Mouse (Mus musculus): Measurements from ENCODE around the gene Oscp1. TPM values are rescaled to one million over a fixed set of nuclear protein-coding genes. Genes with fewer than 3 reads are reported as not detected.

Oscp1 gene
- total RNA-seq (2012; rRNA removed), result 6.7 and 8.3 TPM in 2 replicates
- 3.9 and 5.8 TPM in 2 replicates for total RNA-seq (2014; rRNA removed)
- 5.0 and 6.0 TPM in 2 replicates for polyA plus RNA-seq (2012; ENCODE audit: insufficient read length, low read depth)

DNA sequence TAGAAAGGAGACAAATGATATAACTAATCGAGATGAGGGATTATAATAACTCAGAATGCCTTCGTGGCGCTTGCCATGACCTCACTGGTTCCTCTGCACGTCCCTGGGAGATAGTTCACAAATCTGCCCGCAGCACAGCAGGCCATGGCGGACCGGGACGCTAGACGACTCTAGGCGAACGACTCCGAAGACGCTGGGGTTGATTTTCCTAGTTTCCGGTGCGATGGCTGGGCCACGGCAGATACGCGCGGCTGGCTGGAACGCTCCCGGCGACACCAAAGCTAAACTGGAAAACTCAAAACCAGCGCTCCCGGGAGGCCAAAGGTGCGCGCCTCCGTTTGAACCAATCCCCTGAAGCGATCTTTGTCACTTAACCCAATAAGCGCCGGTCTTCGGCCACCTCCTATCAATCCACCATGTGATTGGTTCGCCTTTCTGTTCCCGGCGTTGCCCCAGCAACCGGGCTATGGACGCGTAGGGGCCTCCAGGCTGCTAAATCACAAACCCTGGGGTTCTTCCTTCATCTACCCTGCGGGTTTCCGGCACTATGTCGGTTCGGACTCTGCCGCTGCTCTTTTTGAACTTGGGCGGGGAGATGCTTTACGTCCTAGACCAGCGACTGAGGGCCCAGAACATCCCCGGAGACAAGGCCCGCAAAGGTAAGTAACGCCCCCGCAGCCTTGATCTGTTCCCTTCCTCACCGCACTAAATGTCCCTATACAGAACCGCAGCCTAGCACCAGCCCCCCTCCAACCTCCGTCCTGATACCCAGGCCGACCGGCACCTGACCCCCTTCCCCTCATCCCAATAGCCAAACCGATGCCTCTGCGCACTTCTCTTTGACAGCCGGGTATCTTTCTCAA, at the start of gene Oscp1:
Gene Oscp1 (plus strand): TSS at position 432 of the 863 bp plus-strand sequence.
- H3K4me2 ChIP-seq (ENCODE audit: insufficient read depth, low read depth, poor library complexity, severe bottlenecking), result peak within 1 kb of the TSS; percentile 90
- H3K4me3 ChIP-seq (replicated peaks in 1 of 3; ENCODE audit: low read depth in 2 of 3, low read length in 2 of 3, poor library complexity in 1 of 3), result peak within 1 kb of the TSS; percentile 77 to 80 (median 77)
- peaks cover 2 to 19% of the 10 kb centered on the region in 2 experiments; a peak in 3 of 4 replicates for H3K4me1 ChIP-seq (ENCODE audit: control insufficient read depth in 1 of 2, insufficient read depth in 2 of 2)
- H3K27ac ChIP-seq (ENCODE audit: insufficient read depth, low read depth), result no peak within 1 kb of the TSS
- peak; percentile 95 for DNase-seq (ENCODE audit: extremely low read depth)
- dilution Hi-C loops (cut with MboI; ENCODE audit: extremely low pct_ligation_motif_present, extremely low pct_unique_long_range_greater_than_20kb, low sequenced_read_pairs) (no loop called here), in situ Hi-C loops (cut with MboI; ENCODE audit: low pct_ligation_motif_present, low pct_unique_long_range_greater_than_20kb, low sequenced_read_pairs) (no loop called here)
- peak; percentile 97 for TF ChIP-seq SIN3A (IDR thresholded peaks at IDR 0.05; ENCODE audit: low read length)
- TF ChIP-seq KAT2A (IDR thresholded peaks at IDR 0.05; ENCODE audit: insufficient replicate concordance, low read length), result peak; percentile 79; the same call in 1 of the 2 replicates
- TF ChIP-seq PAX5 (IDR thresholded peaks at IDR 0.05; ENCODE audit: low read length), result no peak
- no peak for TF ChIP-seq UBTF (IDR thresholded peaks at IDR 0.05; ENCODE audit: low read depth, low read length)
- TF ChIP-seq HCFC1 (IDR thresholded peaks at IDR 0.05; ENCODE audit: low read depth, low read length), result peak; percentile 82
- peak; percentile 96 for TF ChIP-seq E2F4 (IDR thresholded peaks at IDR 0.05; ENCODE audit: insufficient replicate concordance, low read depth, low read length)
- no peak for TF ChIP-seq CHD1 (IDR thresholded peaks at IDR 0.05; ENCODE audit: low read depth, low read length)
- peak; percentile 74 for TF ChIP-seq POLR2A (IDR thresholded peaks at IDR 0.05; ENCODE audit: low read depth, low read length)
- no peak for TF ChIP-seq MAFK (IDR thresholded peaks at IDR 0.05; ENCODE audit: insufficient replicate concordance, low read length)
- peak; percentile 49 for TF ChIP-seq IRF4 (IDR thresholded peaks at IDR 0.05; ENCODE audit: low read depth, low read length)
- TF ChIP-seq ELF1 (IDR thresholded peaks at IDR 0.05; ENCODE audit: low read depth, low read length), result peak; percentile 40; the same call in 1 of the 2 replicates
- TF ChIP-seq TBP (conservative IDR thresholded peaks at IDR 0.05; ENCODE audit: low read depth, low read length), result 0 out of 2 replicates have a peak, but pooled peaks have one; percentile 45
- TF ChIP-seq NRF1 (IDR thresholded peaks at IDR 0.05; ENCODE audit: low read depth, low read length), result peak; percentile 46; the same call in 1 of the 2 replicates
- TF ChIP-seq MAX (IDR thresholded peaks at IDR 0.05; ENCODE audit: low read length), result peak; percentile 47; the same call in 1 of the 2 replicates
- peak; percentile 95 for TF ChIP-seq CHD2 (IDR thresholded peaks at IDR 0.05; ENCODE audit: low read length)
- peak; percentile 97 for TF ChIP-seq MXI1 (IDR thresholded peaks at IDR 0.05; ENCODE audit: low read depth, low read length)
- TF ChIP-seq NELFE (IDR thresholded peaks at IDR 0.05; ENCODE audit: low read depth, low read length), result 0 out of 2 replicates have a peak, but pooled peaks have one; percentile 12
- no peak for TF ChIP-seq ZMIZ1 (IDR thresholded peaks at IDR 0.05; ENCODE audit: low read depth, low read length)
- TF ChIP-seq SMC3 (IDR thresholded peaks at IDR 0.05; ENCODE audit: low read depth, low read length), result no peak
- TF ChIP-seq BHLHE40 (IDR thresholded peaks at IDR 0.05; ENCODE audit: low read depth, low read length), result no peak
- peaks cover 21 to 32% of the 10 kb centered on the region in 2 experiments for H3K36me3 ChIP-seq (replicated peaks in 1 of 2; ENCODE audit: control insufficient read depth in 1 of 2, insufficient read depth in 1 of 2, low read length in 1 of 2)
- H3K9ac ChIP-seq (ENCODE audit: insufficient read depth, low read depth), result peak within 1 kb of the TSS; percentile 64
- no peaks in the 10 kb centered on the region for H3K9me3 ChIP-seq (replicated peaks; ENCODE audit: low read length)
- H3K27me3 ChIP-seq (replicated peaks), result no peaks in the 10 kb centered on the region
- no peaks in the 10 kb centered on the region for H3K79me2 ChIP-seq (replicated peaks; ENCODE audit: control insufficient read depth, extremely low read depth, insufficient read depth, poor library complexity, severe bottlenecking)
